Mouse (Mus musculus) adrenal gland, postnatal 10 days (tissue): ENCODE data around the gene Srsf6. TPM values are rescaled to one million over a fixed set of nuclear protein-coding genes. Genes with fewer than 3 reads are reported as not detected.
A peak's percentile ranks its signal among the peaks of the same experiment; 100 is the strongest.
"Not testable (repeated sequence)": the region's sequence is repeated elsewhere in the genome, so short reads cannot be mapped to it uniquely, and the experiment has no call there.

Experiments
- DNase-seq: peaks from one replicate; pipeline ENCODE4 v3.0.0; 2021; ENCODE audit warnings: mixed read lengths
- long read RNA-seq, 2 experiments: library from polyadenylated mRNA; stranded (forward); transcript quantifications; one replicate each; pipeline ENCODE4 v2.0.0; 2021
- total RNA-seq, 2 experiments: library from RNA; stranded (reverse); gene quantifications; 2 replicates each; pipeline ENCODE4 v1.2.3; 2021

The Srsf6 gene
- 100 to 1,000 TPM; 149 to 168 TPM for total RNA-seq
- long read RNA-seq, experiment 1, transcript Srsf6-203 (6 exons, 3,527 nt), result major isoform, 114 of 136 reads
- long read RNA-seq, experiment 1, partial matches to known transcripts, result 14 of 136 reads
- long read RNA-seq, experiment 1, other reads (novel, unspliced or antisense), result 5 of 136 reads
- long read RNA-seq, experiment 2, transcript Srsf6-203 (6 exons, 3,527 nt), result major isoform, 56 of 73 reads
- long read RNA-seq, experiment 2, partial matches to known transcripts, result 13 of 73 reads
- long read RNA-seq, experiment 2, other reads (novel, unspliced or antisense), result 1 of 73 reads

DNA sequence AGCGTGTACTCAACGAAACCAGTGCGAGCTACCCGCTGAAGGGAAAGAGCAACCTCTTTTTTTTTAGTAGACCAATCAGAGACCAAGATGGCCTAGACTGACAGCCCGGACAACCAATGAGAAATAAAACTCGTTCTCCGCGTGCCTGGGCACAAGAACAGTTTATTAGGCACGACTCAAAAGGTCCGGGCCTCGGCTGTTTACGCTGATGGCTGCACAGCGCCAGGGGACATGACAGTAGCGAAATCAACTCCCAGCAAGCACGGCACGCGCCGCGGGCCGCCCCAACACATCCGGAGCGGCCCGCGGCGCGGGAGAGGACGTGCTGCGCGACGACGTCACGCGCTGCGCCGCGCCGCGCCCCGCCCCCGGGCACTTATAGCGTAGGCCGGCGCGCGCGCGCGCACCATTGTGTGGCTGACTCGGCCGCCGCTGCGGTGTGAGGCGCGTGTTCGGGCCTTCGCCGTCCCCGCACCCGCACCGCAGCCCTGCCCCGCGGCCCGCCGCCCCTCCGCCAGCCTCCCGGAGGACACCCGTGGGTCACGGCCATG is at the start of gene Srsf6:
Srsf6 (plus strand) TSS at position 406 of the 551 bp plus-strand sequence.
- peak; percentile 92 for DNase-seq

- no peak for DNase-seq
These were observed 47.2 kb upstream of the Srsf6 start for GRCm38 (mm10) chr2:162884101-162884500.

- no peak for DNase-seq
These were observed 44.2 kb upstream of the Srsf6 start for GRCm38 (mm10) chr2:162887121-162887520.

DNA sequence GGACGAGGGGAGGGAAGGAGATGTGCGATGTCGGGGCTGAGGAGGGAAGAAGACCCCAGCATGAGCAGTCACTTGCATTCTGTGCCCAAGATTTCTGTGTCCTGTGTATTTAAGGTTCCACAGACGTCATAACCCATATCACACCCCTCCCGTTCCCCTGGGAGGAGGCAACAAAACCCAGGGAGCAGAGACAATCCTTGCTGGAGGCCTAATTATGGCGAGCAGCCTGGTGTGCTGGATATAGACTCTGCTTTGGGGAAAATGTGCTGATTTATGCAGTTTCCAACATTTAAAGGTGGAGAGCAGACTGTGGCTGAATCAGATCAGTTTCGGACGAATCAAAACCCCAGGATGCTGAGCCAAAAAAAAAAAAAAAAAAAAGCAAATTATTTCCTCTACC is 42.7 kb upstream of the Srsf6 start:
- no peak for DNase-seq

- DNase-seq, result no peak
These were observed 42.1 kb upstream of the Srsf6 start for GRCm38 (mm10) chr2:162889191-162889590.

GRCm38 (mm10) chr2:162889731-162890130 is 41.6 kb upstream of the Srsf6 start:
- no peak for DNase-seq

GRCm38 (mm10) chr2:162892979-162893378 is 38.3 kb upstream of the Srsf6 start:
- not testable (repeated sequence) for DNase-seq

DNA sequence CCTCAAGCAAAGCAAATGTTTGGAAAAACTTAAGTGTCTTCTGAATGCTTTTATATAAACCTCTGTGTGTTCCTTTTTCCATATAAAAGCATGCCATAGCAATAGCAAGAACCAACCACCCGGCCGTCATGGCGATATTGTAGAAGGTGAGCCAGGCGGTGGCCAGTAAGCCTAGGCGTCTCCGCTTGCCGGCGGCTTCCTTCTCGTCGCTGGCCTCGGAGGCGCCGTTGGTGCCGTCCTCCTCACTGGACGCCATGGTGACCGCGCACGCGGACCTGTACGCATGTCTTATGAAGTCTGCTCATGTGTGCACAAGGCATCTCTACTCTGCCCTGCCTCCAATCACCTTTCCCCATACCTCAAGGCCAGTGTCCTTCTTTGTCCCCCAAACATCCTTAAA is 32.1 kb upstream of the Srsf6 start:
- not testable (repeated sequence) for DNase-seq

DNA sequence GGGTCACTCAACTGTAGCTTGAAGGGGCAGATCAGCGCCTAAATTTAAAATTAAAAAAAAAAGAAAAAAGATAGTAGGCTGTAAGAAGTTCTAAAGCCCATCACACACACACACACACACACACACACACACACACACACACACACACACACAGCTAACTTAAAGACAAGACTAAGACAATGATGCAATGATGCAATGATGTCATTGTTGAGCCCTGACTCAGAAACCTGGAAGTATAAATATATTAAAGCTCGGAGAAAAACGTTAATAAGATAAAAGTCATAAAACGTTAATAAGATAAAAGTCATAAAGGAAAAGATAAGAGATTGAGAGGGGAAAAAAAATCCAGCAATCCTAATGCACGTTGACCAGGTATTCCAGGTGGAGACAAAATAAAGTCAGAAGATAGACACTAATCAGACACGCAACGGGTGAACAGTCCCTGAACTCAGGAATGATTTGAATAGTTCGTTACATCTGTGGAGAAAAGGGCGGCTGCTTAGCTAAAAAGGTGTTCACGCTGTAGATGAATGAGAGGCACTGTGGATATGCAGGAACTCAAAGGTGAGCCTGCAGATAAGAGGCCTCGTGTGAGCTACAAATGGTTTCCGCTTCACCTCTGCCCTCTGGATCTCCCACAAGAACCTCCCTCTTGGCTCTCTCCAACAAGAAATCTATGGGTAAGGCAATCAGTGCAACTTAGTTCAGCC is 31.3 kb upstream of the Srsf6 start:
- DNase-seq, result no peak

DNA sequence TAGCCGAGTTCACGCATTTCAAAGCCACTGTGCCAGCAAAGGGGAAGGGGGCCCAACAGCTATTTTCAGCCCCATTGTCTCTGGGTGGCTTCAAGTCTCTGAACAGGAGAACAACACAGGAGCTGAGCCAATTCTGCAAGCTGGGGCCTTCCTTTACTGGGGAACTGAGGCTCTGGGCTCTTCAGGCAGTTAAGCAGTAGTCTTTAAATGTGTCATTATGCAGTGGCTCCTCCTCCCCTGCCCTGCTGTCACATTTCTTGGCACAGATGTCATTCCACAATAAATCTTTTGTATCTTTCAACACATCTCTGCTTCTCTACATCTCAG is 30.8 kb upstream of the Srsf6 start:
- DNase-seq, result no peak

DNA sequence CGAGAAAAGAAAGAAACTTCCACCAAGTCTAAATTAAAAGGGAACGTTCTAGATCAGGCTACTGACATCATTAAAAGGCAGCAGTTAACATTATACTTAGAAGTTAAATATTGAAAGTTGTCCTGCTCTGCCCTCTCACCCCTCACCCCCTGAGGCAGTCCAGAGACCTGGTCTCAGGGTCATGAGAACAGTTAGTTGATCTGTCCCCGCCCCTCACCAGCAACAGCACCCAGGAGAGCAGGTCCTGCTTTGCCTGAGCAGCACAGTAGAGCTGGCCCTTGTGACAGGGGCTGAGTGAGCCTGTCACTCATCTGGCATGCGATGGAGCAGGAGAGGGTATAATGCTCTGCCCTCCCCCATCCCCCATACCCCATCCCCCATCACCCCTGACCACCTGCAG is 25.4 kb upstream of the Srsf6 start:
- no peak for DNase-seq

DNA sequence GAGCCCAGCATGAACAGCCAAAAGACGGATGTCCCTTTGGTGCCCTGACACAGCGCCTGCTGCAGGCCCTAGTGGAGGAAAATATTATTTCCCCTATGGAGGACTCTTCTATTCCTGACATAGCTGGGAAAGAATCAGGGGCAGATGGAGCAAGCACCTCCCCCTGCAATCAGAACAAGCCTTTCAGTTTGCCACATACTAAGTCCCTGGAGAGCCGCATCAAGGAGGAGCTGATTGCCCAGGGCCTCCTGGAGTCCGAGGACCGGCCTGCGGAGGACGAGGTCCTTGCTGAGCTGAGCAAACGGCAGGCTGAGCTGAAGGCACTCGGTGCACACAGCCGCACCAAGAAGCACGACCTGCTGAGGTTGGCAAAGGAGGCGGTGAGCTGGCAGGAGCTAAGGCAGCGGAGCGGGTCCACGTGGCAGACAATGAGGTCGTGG is 23.3 kb upstream of the Srsf6 start:
- no peak for DNase-seq

DNA sequence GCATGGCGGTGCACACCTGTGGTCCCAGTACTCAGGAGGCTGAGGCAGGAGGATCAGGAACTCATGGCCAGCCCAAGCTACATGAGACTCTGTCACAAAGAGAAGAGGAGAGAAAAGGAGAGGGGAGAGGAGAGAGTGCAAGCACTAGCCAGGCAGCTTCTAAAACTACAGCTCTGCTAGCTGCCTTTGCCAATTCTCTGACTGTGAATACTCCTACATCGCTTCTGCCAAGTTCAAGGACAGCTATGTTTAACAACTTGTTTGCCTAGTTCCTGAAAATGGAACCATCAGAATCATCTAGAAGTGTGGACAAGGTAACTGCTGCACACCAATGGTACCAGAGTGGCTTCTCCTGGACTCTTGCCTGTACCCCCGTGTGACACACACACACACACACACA is 17.3 kb upstream of the Srsf6 start:
- no peak for DNase-seq

- no peak for DNase-seq
These were observed 16.8 kb upstream of the Srsf6 start for GRCm38 (mm10) chr2:162914519-162914918.

DNA sequence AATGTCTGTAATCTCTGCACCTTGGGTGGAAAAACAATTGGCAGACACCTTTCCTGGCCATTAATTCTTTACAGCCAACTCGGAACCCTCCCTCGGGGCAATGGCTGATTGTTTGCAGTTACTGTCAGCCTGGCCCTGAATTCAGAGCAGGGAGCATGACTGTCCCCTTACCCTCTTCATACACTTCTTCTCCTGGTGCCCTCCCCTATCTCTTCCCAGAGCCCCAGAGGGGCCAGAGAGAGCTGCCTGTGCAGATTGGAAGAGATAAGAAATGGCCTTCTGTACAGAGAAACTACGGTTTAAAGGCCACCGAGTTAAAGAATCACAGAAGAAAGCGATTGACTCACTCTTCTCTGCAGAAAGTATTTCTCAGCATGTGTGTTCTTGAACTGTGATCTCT is 11.4 kb upstream of the Srsf6 start:
- DNase-seq, result no peak

DNA sequence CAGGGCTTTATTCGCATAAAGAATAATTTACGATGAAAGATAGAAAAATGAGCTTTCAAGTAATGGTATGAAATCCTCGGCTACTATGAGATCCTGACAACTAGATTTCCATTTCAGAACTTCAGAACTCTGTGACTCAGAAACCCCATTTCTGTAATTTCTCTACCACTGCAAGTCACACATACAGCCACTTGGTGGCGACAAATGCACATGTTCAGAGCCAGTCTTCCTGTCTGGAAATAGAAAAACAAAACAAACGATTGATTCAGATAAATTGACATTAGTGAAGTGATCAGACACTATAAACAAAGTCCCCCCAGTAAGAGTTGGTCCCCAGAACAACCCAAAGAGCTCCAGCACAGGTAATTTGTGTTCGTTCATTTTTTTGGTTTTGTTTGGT is 9.1 kb upstream of the Srsf6 start:
- peak; percentile 67 for DNase-seq

DNA sequence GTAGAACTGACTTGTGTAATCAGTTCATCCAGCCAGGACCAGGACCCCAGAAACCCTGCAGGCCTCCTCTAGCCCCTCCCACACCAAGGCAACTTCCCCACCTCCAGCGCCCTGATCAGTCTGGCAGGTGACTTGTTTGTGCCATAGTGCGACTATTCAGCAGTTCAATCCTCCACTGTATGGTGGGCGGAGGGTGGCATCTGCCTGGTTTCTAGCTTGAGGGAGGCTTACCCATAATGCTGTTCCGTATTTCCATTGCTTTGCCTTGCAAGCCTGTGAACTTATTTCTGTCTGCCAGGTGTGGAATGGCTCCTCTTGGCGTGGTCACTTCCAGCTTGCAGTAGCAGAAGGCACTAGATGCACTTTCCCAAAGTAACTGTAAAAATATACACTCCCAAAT is 8.5 kb upstream of the Srsf6 start:
- no peak for DNase-seq

DNA sequence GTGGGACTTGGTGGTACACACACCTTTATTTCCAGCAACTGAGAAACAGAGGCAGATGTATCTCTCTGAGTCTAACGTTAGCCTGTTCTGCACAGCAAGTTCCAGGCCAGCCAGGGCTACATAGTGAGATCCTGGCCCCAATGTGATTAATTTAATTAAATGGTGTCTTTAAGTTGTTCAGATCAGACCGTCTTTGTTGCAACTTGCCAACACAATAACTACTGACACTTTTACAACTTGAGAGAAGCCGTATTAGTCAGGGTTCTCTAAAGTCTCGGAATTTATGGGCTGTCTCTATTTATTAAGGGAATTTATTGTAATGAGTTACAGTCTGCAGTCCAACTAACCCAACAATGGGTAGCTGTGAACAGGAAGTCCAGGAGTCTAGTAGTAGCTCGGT is 7.2 kb upstream of the Srsf6 start:
- no peak for DNase-seq

DNA sequence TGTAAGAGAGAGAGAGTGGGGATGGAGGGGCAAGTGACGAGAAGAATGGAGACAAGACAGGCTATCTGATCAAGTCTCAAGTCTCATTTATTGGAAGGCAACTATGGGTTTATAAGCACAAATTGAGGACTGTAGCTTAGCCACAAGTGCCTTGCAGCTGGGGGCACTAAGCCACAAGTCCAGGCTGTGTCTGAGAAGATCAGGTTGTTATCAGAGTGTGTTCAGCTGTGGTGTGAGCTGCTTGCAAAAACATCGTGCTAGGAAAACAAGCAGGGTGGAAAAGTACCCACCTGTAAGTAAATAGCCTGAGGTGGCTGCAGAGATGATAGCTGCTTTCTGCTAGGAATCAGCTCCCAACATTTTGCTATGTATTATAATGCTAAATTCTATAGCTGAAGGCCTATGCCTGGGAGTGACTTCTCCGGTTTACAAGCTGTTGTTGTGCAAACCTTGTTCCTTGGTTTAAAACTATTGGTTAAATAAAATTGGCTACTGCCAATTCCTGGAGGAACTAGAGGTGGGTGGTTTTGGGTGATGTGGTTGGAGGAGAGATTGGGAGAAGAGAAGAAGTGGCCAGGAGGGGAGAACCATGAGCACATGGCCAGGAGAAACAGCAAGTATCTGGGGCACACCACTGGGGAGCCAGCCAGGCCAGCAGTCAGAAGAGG is 3.3 kb upstream of the Srsf6 start:
- DNase-seq, result no peak

DNA sequence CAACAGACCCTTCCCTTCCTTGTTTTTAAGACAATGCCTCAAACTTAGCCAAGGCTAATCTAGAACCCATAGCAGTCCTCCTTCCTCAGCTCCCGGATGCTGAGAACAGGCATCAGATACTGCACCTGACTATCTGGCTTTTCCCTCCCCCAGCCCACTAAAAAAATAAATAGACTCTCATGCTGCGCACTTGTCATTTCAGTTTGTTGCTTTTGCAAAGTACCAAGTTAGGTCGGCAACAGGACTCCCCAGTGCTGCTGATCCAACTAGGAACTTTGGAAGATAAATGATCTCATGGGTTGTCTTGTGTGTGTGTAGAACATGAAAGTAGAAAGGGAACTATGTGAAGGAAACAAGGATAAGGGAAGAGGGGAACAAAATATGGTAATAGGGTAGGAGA is 1.6 kb upstream of the Srsf6 start:
- no peak for DNase-seq

- DNase-seq, result no peak
These were observed 709 bp upstream of the Srsf6 start for GRCm38 (mm10) chr2:162930516-162931122.
